Mouse (Mus musculus) kidney, embryonic 14.5 days (tissue): Measurements from ENCODE around the gene Tdrd12. TPM values are rescaled to one million over a fixed set of nuclear protein-coding genes. Genes with fewer than 3 reads are reported as not detected.

Experiments used
- ATAC-seq: fragments of 200-750 bp; cut with Nextera tagmentation; 2 replicates; pipeline ENCODE4 v1.8.0; 2017; ENCODE audit warnings: moderate number of reproducible peaks, mild to moderate bottlenecking, moderate TSS enrichment, moderate library complexity; ENCODE audit not compliant: low FRiP score, low TSS enrichment
- H3K27ac ChIP-seq: fragments of 300-500 bp; sonication (generic); 2 replicates; pipeline ENCODE4 v1.5.1; 2014; ENCODE audit warnings: low read depth, mild to moderate bottlenecking, low read length, moderate library complexity, mixed read lengths
- H3K27me3 ChIP-seq: fragments of 300-500 bp; sonication (generic); 2 replicates; pipeline ENCODE4 v1.6.1; 2014; ENCODE audit warnings: mild to moderate bottlenecking, low read length; ENCODE audit not compliant: control insufficient read depth, insufficient read depth
- H3K36me3 ChIP-seq: fragments of 300-500 bp; sonication (generic); 2 replicates; pipeline ENCODE4 v1.6.1; 2014; ENCODE audit warnings: low read length, mixed read lengths; ENCODE audit not compliant: control insufficient read depth, insufficient read depth
- H3K4me1 ChIP-seq: fragments of 300-500 bp; sonication (generic); 2 replicates; pipeline ENCODE4 v1.6.1; 2014; ENCODE audit warnings: low read length, mixed read lengths; ENCODE audit not compliant: control insufficient read depth, insufficient read depth
- H3K4me2 ChIP-seq: fragments of 300-500 bp; sonication (generic); replicated peaks from 2 replicates; pipeline ENCODE4 v1.6.1; 2014; ENCODE audit warnings: low read depth, mild to moderate bottlenecking, low read length
- H3K4me3 ChIP-seq: fragments of 300-500 bp; sonication (generic); 2 replicates; pipeline ENCODE4 v1.5.1; 2014; ENCODE audit warnings: mild to moderate bottlenecking, low read length
- H3K9ac ChIP-seq: fragments of 300-500 bp; sonication (generic); 2 replicates; pipeline ENCODE4 v1.6.1; 2014; ENCODE audit warnings: low read depth, mild to moderate bottlenecking, low read length, moderate library complexity
- H3K9me3 ChIP-seq: fragments of 300-500 bp; sonication (generic); 2 replicates; pipeline ENCODE4 v1.6.1; 2016; ENCODE audit warnings: low read length; ENCODE audit not compliant: control insufficient read depth
- WGBS: fragments of 180-500 bp; shearing (Covaris S2); extraction: QIAGEN DNeasy Blood & Tissue Kit; methylation state at CpG from one replicate; pipeline ENCODE4 v1.1.7; 2014; 5-methylcytosine and 5-hydroxymethylcytosine counted together
- polyA plus RNA-seq: library from polyadenylated mRNA; unstranded; fragments of >200 nt; fragmentation: Nextera tagmentation; extraction: Ambion mirVana; gene quantifications from 2 replicates; pipeline ENCODE4 v1.2.1, GENCODE M21; 2014

Tdrd12 gene
- polyA plus RNA-seq, 1 experiment from 2014 or later = 0.30 TPM

DNA sequence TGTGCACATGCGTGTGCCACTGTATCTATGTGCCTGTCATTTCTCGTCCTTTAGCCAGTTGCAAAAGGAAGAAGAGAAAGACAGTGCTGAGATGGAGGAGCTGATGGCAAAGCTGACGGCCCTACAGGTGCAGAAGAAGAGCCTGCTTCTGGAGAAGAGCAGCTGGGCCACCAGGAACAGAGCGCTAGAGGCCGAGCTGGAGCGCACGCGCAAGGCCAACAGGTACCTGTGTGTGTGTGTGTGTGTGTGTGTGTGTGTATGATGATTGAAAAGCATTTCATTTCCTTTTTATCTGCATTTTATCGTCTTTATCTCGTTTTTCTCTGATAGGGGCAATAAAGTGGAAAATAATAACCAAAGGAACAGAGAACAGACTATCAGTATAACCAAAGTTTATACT is 109.4 kb downstream of the Tdrd12 start:
- no peak overlapping the region for H3K27ac ChIP-seq
- H3K9ac ChIP-seq = no peak overlapping the region
- no peak overlapping the region for H3K4me3 ChIP-seq
- H3K27me3 ChIP-seq = no peaks in the 10 kb centered on the region
- H3K4me1 ChIP-seq = no peaks in the 10 kb centered on the region
- H3K9me3 ChIP-seq = no peaks in the 10 kb centered on the region
- ATAC-seq = no peak
- H3K4me2 ChIP-seq = no peak overlapping the region
- peaks cover 71% of the 10 kb centered on the region for H3K36me3 ChIP-seq
- WGBS = 95% methylated on average over 10 of the region's 10 CpGs

DNA sequence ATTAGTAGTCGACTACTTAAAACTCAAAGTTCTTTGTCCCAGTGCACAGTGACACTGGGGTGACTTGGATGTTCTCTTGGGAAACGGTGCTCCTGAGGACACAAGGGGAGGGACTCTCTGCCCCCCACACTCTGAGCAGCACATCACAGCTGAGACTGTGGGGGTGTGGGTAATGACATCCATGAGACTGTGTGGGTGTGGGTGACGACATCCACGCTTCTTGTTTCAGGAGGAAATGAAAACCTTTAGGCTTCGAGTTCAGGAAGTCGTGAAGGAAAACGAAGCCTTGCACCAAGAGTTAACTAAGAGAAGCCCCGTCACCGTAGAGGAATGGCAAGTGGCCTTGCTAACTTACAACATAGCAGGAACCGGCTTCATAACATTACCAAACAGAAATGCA is 114.5 kb downstream of the Tdrd12 start:
- no peak for ATAC-seq
- WGBS = 87% methylated on average over 10 of the region's 10 CpGs
- H3K27ac ChIP-seq = no peak overlapping the region
- peaks cover 70% of the 10 kb centered on the region for H3K36me3 ChIP-seq
- H3K9ac ChIP-seq = no peak overlapping the region
- H3K4me3 ChIP-seq = no peak overlapping the region
- no peak overlapping the region for H3K4me2 ChIP-seq
- H3K27me3 ChIP-seq = no peaks in the 10 kb centered on the region
- no peaks in the 10 kb centered on the region for H3K4me1 ChIP-seq
- no peaks in the 10 kb centered on the region for H3K9me3 ChIP-seq

Other genes with a start within 250 kb of the Tdrd12 start
- gene Gpatch1, start 219.3 kb downstream of the Tdrd12 start, polyA plus RNA-seq = 13.7 and 20.5 TPM in 2 replicates
- 10.2 and 15.7 TPM in 2 replicates for gene Rhpn2, start 203.6 kb downstream of the Tdrd12 start, polyA plus RNA-seq
- gene Faap24, start 140.9 kb downstream of the Tdrd12 start, polyA plus RNA-seq = 14.5 and 18.0 TPM in 2 replicates
- 40.2 and 59.9 TPM in 2 replicates for gene Cep89, start 140.7 kb downstream of the Tdrd12 start, polyA plus RNA-seq
- gene Slc7a9, start 88.9 kb downstream of the Tdrd12 start, polyA plus RNA-seq = 4.1 and 4.6 TPM in 2 replicates
- gene Nudt19, start 18.6 kb upstream of the Tdrd12 start, polyA plus RNA-seq = 63.7 and 65.5 TPM in 2 replicates
- 0.17 and 0.28 TPM in 2 replicates for gene Rgs9bp, start 47.8 kb upstream of the Tdrd12 start, polyA plus RNA-seq
- gene Ankrd27, start 48.5 kb upstream of the Tdrd12 start, polyA plus RNA-seq = 15.0 and 37.4 TPM in 2 replicates
- 288 and 371 TPM in 2 replicates for gene Pdcd5, start 109.8 kb upstream of the Tdrd12 start, polyA plus RNA-seq
- gene Dpy19l3, start 216.7 kb upstream of the Tdrd12 start, polyA plus RNA-seq = 32.6 and 41.3 TPM in 2 replicates